Comparison of ENCODE assay signal across 13 mouse cellular contexts in the genomic region with DNA sequence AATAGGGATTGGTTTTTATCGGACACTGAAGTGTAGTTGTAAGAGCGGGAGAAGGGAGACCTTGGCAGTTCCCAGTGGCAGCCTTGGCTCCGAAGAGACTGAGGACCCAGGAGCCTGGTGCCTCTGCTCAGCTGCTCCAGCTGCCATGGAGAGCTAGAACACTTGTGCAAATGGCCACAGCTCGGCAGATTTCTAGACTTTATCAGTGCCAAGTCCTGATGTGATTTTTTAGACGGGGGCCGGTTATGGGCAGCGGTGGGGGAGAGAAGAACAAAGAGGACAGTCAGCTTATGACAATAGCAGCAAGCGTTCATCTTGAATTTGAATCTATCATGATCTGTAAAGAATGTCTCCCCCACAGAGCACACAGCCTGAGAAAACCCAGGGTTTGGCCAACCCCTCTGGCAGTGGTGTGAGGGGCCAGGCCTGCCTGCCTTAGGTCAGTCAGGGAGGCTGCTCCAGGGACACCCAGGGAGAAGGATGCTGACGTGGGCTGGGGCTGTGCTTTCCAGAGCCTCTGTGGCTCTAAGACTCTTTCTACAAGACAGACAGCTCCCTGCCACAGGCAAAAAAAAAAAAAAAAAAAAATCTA. TPM values are rescaled to one million over a fixed set of nuclear protein-coding genes. Genes with fewer than 3 reads are reported as not detected.
DNase-seq lines count a peak whose midpoint lies in the region; ATAC-seq and TF ChIP-seq lines count a peak whose summit lies in the region.
"Had no signal": no experiment of that assay in that cellular context is flagged by ENCODE, and none has a peak within 500 bp of the region (broad histone marks: within the 10 kb centered on the region; RNA-seq: fewer than 3 reads in every experiment).

No protein-coding gene starts in this region.

- no peak overlapping the region for H3K4me2 ChIP-seq in heart, embryonic 12.5 days
- no peak overlapping the region for H3K4me2 ChIP-seq in hindbrain, postnatal 0 days (ENCODE audit: low read depth, low read length)
- H3K4me2 ChIP-seq: forebrain, embryonic 13.5 days had no signal

- 65% methylated on average over 9 of the region's 9 CpGs for WGBS in heart, embryonic 12.5 days
- 64% methylated on average over 9 of the region's 9 CpGs for WGBS in lung, adult 2 months
- WGBS in hindbrain, postnatal 0 days = 33% methylated on average over 9 of the region's 9 CpGs
- 82% methylated on average over 9 of the region's 9 CpGs for WGBS in embryonic facial prominence, embryonic 10.5 days

- no peak overlapping the region for H3K4me3 ChIP-seq in heart, embryonic 12.5 days
- no peak overlapping the region for H3K4me3 ChIP-seq in lung, adult 2 months (replicated peaks; ENCODE audit: extremely low read depth, low read depth, low read length)
- H3K4me3 ChIP-seq in hindbrain, postnatal 0 days (ENCODE audit: low read length) = no peak overlapping the region
- H3K4me3 ChIP-seq in embryonic facial prominence, embryonic 10.5 days = no peak overlapping the region
- H3K4me3 ChIP-seq: forebrain, embryonic 13.5 days had no signal

- H3K4me1 ChIP-seq in heart, embryonic 12.5 days (replicated peaks) = peaks cover 25% of the 10 kb centered on the region
- H3K4me1 ChIP-seq in lung, adult 2 months (ENCODE audit: control insufficient read depth, insufficient read depth, low read length) = no peaks in the 10 kb centered on the region
- H3K4me1 ChIP-seq in hindbrain, postnatal 0 days (ENCODE audit: insufficient read depth, low read length) = no peaks in the 10 kb centered on the region; the same call in 1 of the 2 replicates
- no peaks in the 10 kb centered on the region for H3K4me1 ChIP-seq in embryonic facial prominence, embryonic 10.5 days
- H3K4me1 ChIP-seq: forebrain, embryonic 13.5 days had no signal

- DNase-seq in heart, postnatal 10 days = peak; percentile 45 to 54
- peak; percentile 49 for DNase-seq in lung, postnatal 10 days
- DNase-seq in lung, adult 2 months = no peak
- DNase-seq in gastrocnemius, postnatal 25 days = peak; percentile 59
- DNase-seq in hindbrain, postnatal 0 days (ENCODE audit: low spot score) = peak; percentile 36
- DNase-seq in embryonic facial prominence, embryonic 10.5 days (ENCODE audit: low spot score) = no peak
- DNase-seq: kidney, adult 8-10 months; kidney, postnatal 25 days; thymus, postnatal 25 days had no signal

- H3K9me3 ChIP-seq in heart, embryonic 12.5 days (replicated peaks) = peaks cover 11% of the 10 kb centered on the region; the same call in 1 of the 2 replicates
- no peaks in the 10 kb centered on the region for H3K9me3 ChIP-seq in hindbrain, postnatal 0 days (ENCODE audit: low read length)
- H3K9me3 ChIP-seq in embryonic facial prominence, embryonic 10.5 days = no peaks in the 10 kb centered on the region
- H3K9me3 ChIP-seq: forebrain, embryonic 13.5 days; G1E had no signal

- intact Hi-C loops in heart, postnatal 10 days (cut with DNase I) = no loop called here

- no peak for TF ChIP-seq POLR2A in lung, adult 2 months (IDR thresholded peaks at IDR 0.05; ENCODE audit: borderline replicate concordance, extremely low read depth, low read depth, low read length)

- no peaks in the 10 kb centered on the region for H3K27me3 ChIP-seq in heart, embryonic 12.5 days (replicated peaks)
- H3K27me3 ChIP-seq in hindbrain, postnatal 0 days (ENCODE audit: insufficient read depth, low read length) = no peaks in the 10 kb centered on the region
- H3K27me3 ChIP-seq in embryonic facial prominence, embryonic 10.5 days (replicated peaks; ENCODE audit: low read depth, poor library complexity, severe bottlenecking) = no peaks in the 10 kb centered on the region
- H3K27me3 ChIP-seq: forebrain, embryonic 13.5 days had no signal

- ATAC-seq in heart, embryonic 12.5 days (ENCODE audit: insufficient number of reproducible peaks, low FRiP score) = no peak
- peak; percentile 62 for ATAC-seq in hindbrain, postnatal 0 days
- ATAC-seq: forebrain, embryonic 13.5 days; inflammation-experienced regulatory T-cells, adult 6 months had no signal

- peaks cover 62% of the 10 kb centered on the region for H3K36me3 ChIP-seq in heart, embryonic 12.5 days
- no peaks in the 10 kb centered on the region for H3K36me3 ChIP-seq in hindbrain, postnatal 0 days (ENCODE audit: insufficient read depth, low read length)
- H3K36me3 ChIP-seq in embryonic facial prominence, embryonic 10.5 days (replicated peaks) = peaks cover 16% of the 10 kb centered on the region
- H3K36me3 ChIP-seq: G1E had no signal

- TF ChIP-seq CTCF in lung, adult 2 months (IDR thresholded peaks at IDR 0.05; ENCODE audit: insufficient read depth, low read length) = no peak
- no peak for TF ChIP-seq CTCF in hindbrain, postnatal 0 days (IDR thresholded peaks at IDR 0.05; ENCODE audit: low read depth)

- H3K9ac ChIP-seq in heart, embryonic 12.5 days = no peak overlapping the region
- H3K9ac ChIP-seq in hindbrain, postnatal 0 days (replicated peaks; ENCODE audit: low read length) = no peak overlapping the region
- H3K9ac ChIP-seq: forebrain, embryonic 13.5 days had no signal

- no peak overlapping the region for H3K27ac ChIP-seq in heart, embryonic 12.5 days (ENCODE audit: poor library complexity, severe bottlenecking)
- H3K27ac ChIP-seq in hindbrain, postnatal 0 days = no peak overlapping the region; the same call in 1 of the 2 replicates
- H3K27ac ChIP-seq in embryonic facial prominence, embryonic 10.5 days (replicated peaks) = no peak overlapping the region
- H3K27ac ChIP-seq: forebrain, embryonic 13.5 days had no signal

RNA-seq across cellular contexts. Expression of a gene that starts 29.9 kb away (rescaled TPM):
- 10 to 100 TPM; 23.4 to 26.6 TPM for total RNA-seq in heart, postnatal 10 days (2021)
- polyA plus RNA-seq in heart, embryonic 12.5 days (2016; fragmentation: Nextera tagmentation; extraction: Ambion mirVana) = 45.9 and 48.3 TPM in 2 replicates
- 16.1 and 16.7 TPM in 2 replicates for polyA plus RNA-seq in lung, adult 2 months (2012; rRNA removed)
- total RNA-seq in gastrocnemius, postnatal 25 days (2021) = 10 to 100 TPM in 1 of 2 experiments, 1 to 10 TPM in 1; 8.0 to 12.4 TPM
- 7.1 and 7.3 TPM in 2 replicates for total RNA-seq in hindbrain, postnatal 0 days (2014; rRNA removed)
- 2.7 and 3.9 TPM in 2 replicates for polyA plus RNA-seq in hindbrain, postnatal 0 days (2015; fragmentation: Nextera tagmentation; extraction: Ambion mirVana)
- polyA plus RNA-seq in embryonic facial prominence, embryonic 10.5 days (2016; fragmentation: Nextera tagmentation; extraction: Ambion mirVana) = 5.5 and 6.0 TPM in 2 replicates
- polyA plus RNA-seq: G1E; inflammation-experienced regulatory T-cells, adult 6 months had no signal

Comparison
In these comparisons a context has a peak if more than half of its experiments do, and no peak if none do; other contexts are left out.
1. DNase-seq: peak in heart, postnatal 10 days (2 of 2), lung, postnatal 10 days (single experiment), gastrocnemius, postnatal 25 days (single experiment) and hindbrain, postnatal 0 days (single experiment); none in lung, adult 2 months (single experiment) and embryonic facial prominence, embryonic 10.5 days (single experiment).